In the genomic region with DNA sequence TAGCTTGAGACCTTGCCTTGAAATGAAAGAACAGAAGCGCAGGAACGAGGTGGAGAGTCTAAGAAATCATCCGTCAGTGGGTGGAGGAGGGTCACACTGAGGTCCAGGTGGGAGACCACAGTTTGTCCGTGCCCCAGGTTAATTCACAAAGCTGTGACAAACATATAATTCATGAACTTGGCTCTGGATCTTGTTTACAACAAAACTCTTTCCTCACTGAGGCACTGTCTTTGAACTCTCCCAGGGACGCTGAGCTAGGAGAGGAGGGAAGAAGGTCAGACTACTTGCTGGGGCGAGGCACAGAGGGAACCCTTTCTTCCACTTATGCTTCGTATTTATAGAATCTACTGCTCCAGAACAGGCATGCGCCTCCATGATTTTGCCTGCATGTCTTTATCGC, we compare ENCODE assay signal across 10 mouse cellular contexts.
DNase-seq lines count a peak whose midpoint lies in the region; ATAC-seq and TF ChIP-seq lines count a peak whose summit lies in the region.
"Had no signal": no experiment of that assay in that cellular context is flagged by ENCODE, and none has a peak within 500 bp of the region (broad histone marks: within the 10 kb centered on the region; RNA-seq: fewer than 3 reads in every experiment).

No protein-coding gene starts in this region.

- no peak for TF ChIP-seq EP300 in heart, postnatal 0 days (IDR thresholded peaks at IDR 0.05; ENCODE audit: low read depth)

- no peak overlapping the region for H3K9ac ChIP-seq in heart, postnatal 0 days (replicated peaks; ENCODE audit: low read depth, low read length)
- H3K9ac ChIP-seq in midbrain, embryonic 14.5 days (replicated peaks; ENCODE audit: low read length), result no peak overlapping the region
- no peak overlapping the region for H3K9ac ChIP-seq in midbrain, postnatal 0 days (replicated peaks; ENCODE audit: low read length, poor library complexity, severe bottlenecking)
- H3K9ac ChIP-seq in intestine, embryonic 15.5 days, result no peak overlapping the region
- H3K9ac ChIP-seq in stomach, embryonic 15.5 days, result no peak overlapping the region
- H3K9ac ChIP-seq: liver, embryonic 14.5 days; midbrain, embryonic 12.5 days had no signal

- no peak for TF ChIP-seq CTCF in heart, postnatal 0 days (IDR thresholded peaks at IDR 0.05; ENCODE audit: low read depth)
- no peak for TF ChIP-seq CTCF in midbrain, postnatal 0 days (IDR thresholded peaks at IDR 0.05)

- no peaks in the 10 kb centered on the region for H3K27me3 ChIP-seq in heart, postnatal 0 days (ENCODE audit: control insufficient read depth, insufficient read depth, low read length)
- H3K27me3 ChIP-seq in midbrain, embryonic 14.5 days (ENCODE audit: control insufficient read depth, insufficient read depth, low read length), result no peaks in the 10 kb centered on the region
- no peaks in the 10 kb centered on the region for H3K27me3 ChIP-seq in midbrain, postnatal 0 days (ENCODE audit: insufficient read depth, low read length)
- no peaks in the 10 kb centered on the region for H3K27me3 ChIP-seq in intestine, embryonic 15.5 days (replicated peaks)
- no peaks in the 10 kb centered on the region for H3K27me3 ChIP-seq in stomach, embryonic 15.5 days (replicated peaks)
- H3K27me3 ChIP-seq: midbrain, embryonic 12.5 days had no signal

- H3K27ac ChIP-seq in heart, postnatal 0 days (ENCODE audit: low read depth), result peak overlapping the region; percentile 64; the same call in 1 of the 2 replicates
- H3K27ac ChIP-seq in midbrain, embryonic 14.5 days (replicated peaks; ENCODE audit: low read depth, low read length), result peak overlapping the region; percentile 45; the same call in 1 of the 2 replicates
- H3K27ac ChIP-seq in midbrain, postnatal 0 days (ENCODE audit: low read depth, low read length), result no peak overlapping the region
- peak overlapping the region; percentile 54 for H3K27ac ChIP-seq in intestine, embryonic 15.5 days
- H3K27ac ChIP-seq in stomach, embryonic 15.5 days, result peak overlapping the region; percentile 70
- H3K27ac ChIP-seq: liver, embryonic 14.5 days; midbrain, embryonic 12.5 days had no signal

- no peaks in the 10 kb centered on the region for H3K9me3 ChIP-seq in heart, postnatal 0 days (replicated peaks; ENCODE audit: control insufficient read depth, low read length)
- no peaks in the 10 kb centered on the region for H3K9me3 ChIP-seq in midbrain, embryonic 14.5 days (ENCODE audit: control insufficient read depth, low read length)
- H3K9me3 ChIP-seq in midbrain, postnatal 0 days (ENCODE audit: low read length), result no peaks in the 10 kb centered on the region
- H3K9me3 ChIP-seq in intestine, embryonic 15.5 days, result no peaks in the 10 kb centered on the region
- H3K9me3 ChIP-seq in stomach, embryonic 15.5 days, result no peaks in the 10 kb centered on the region
- H3K9me3 ChIP-seq: midbrain, embryonic 12.5 days had no signal

- DNase-seq in heart, postnatal 0 days (ENCODE audit: low spot score), result no peak
- DNase-seq in heart, postnatal 14 days, result no peak
- no peak for DNase-seq in midbrain, embryonic 14.5 days
- no peak for DNase-seq in midbrain, postnatal 0 days (ENCODE audit: low spot score)
- no peak for DNase-seq in right cerebral cortex, postnatal 14 days
- DNase-seq: thymus, postnatal 36 days had no signal

- ATAC-seq in heart, postnatal 0 days (ENCODE audit: insufficient read depth, low read depth), result no peak
- ATAC-seq in midbrain, embryonic 14.5 days (ENCODE audit: low FRiP score, low TSS enrichment), result no peak
- no peak for ATAC-seq in midbrain, postnatal 0 days (ENCODE audit: low FRiP score)
- ATAC-seq in intestine, embryonic 15.5 days, result no peak
- ATAC-seq in stomach, embryonic 15.5 days (ENCODE audit: insufficient read depth, low FRiP score, low read depth), result no peak

- WGBS in heart, postnatal 0 days, result 76% methylated on average over 9 of the region's 9 CpGs
- WGBS in midbrain, embryonic 14.5 days, result 82% methylated on average over 9 of the region's 9 CpGs
- WGBS in midbrain, postnatal 0 days, result 73% methylated on average over 9 of the region's 9 CpGs
- 67% methylated on average over 9 of the region's 9 CpGs for WGBS in intestine, embryonic 15.5 days
- WGBS in stomach, embryonic 15.5 days, result 70% methylated on average over 9 of the region's 9 CpGs

- H3K4me3 ChIP-seq in heart, postnatal 0 days (ENCODE audit: low read depth, low read length), result no peak overlapping the region
- H3K4me3 ChIP-seq in midbrain, embryonic 14.5 days (replicated peaks; ENCODE audit: low read depth, low read length), result no peak overlapping the region
- no peak overlapping the region for H3K4me3 ChIP-seq in midbrain, postnatal 0 days (ENCODE audit: low read depth, low read length)
- H3K4me3 ChIP-seq in intestine, embryonic 15.5 days (replicated peaks), result no peak overlapping the region
- H3K4me3 ChIP-seq in stomach, embryonic 15.5 days (replicated peaks), result no peak overlapping the region
- H3K4me3 ChIP-seq: midbrain, embryonic 12.5 days had no signal

- peaks cover 6% of the 10 kb centered on the region for H3K4me1 ChIP-seq in heart, postnatal 0 days (ENCODE audit: control insufficient read depth, insufficient read depth)
- peaks cover 42% of the 10 kb centered on the region for H3K4me1 ChIP-seq in midbrain, embryonic 14.5 days (ENCODE audit: control insufficient read depth, insufficient read depth, low read length)
- H3K4me1 ChIP-seq in midbrain, postnatal 0 days (ENCODE audit: insufficient read depth, low read length), result peaks cover 15% of the 10 kb centered on the region
- peaks cover 16% of the 10 kb centered on the region for H3K4me1 ChIP-seq in intestine, embryonic 15.5 days (replicated peaks)
- peaks cover 10% of the 10 kb centered on the region for H3K4me1 ChIP-seq in stomach, embryonic 15.5 days

- no peak overlapping the region for H3K4me2 ChIP-seq in heart, postnatal 0 days (ENCODE audit: low read depth, low read length)
- H3K4me2 ChIP-seq in midbrain, embryonic 14.5 days (ENCODE audit: low read length), result no peak overlapping the region
- H3K4me2 ChIP-seq in midbrain, postnatal 0 days (ENCODE audit: low read depth, low read length, poor library complexity, severe bottlenecking), result no peak overlapping the region
- no peak overlapping the region for H3K4me2 ChIP-seq in intestine, embryonic 15.5 days (replicated peaks)
- H3K4me2 ChIP-seq in stomach, embryonic 15.5 days, result no peak overlapping the region
- H3K4me2 ChIP-seq: midbrain, embryonic 12.5 days had no signal

- H3K36me3 ChIP-seq in heart, postnatal 0 days (replicated peaks; ENCODE audit: control insufficient read depth, insufficient read depth, low read length), result no peaks in the 10 kb centered on the region
- 0 out of 2 replicates have a peak, but pooled peaks cover 4% of the 10 kb centered on the region for H3K36me3 ChIP-seq in midbrain, embryonic 14.5 days (ENCODE audit: control insufficient read depth, insufficient read depth, low read length)
- H3K36me3 ChIP-seq in midbrain, postnatal 0 days (ENCODE audit: insufficient read depth, low read length), result no peaks in the 10 kb centered on the region
- no peaks in the 10 kb centered on the region for H3K36me3 ChIP-seq in intestine, embryonic 15.5 days
- no peaks in the 10 kb centered on the region for H3K36me3 ChIP-seq in stomach, embryonic 15.5 days
- H3K36me3 ChIP-seq: midbrain, embryonic 12.5 days had no signal

- intact Hi-C loops in heart, postnatal 14 days (cut with DNase I), result no loop called here
